Mouse (Mus musculus): ENCODE measurements around the gene Mapre1. TPM values are rescaled to one million over a fixed set of nuclear protein-coding genes. Genes with fewer than 3 reads are reported as not detected.
A peak's percentile ranks its signal among the peaks of the same experiment; 100 is the strongest.
"Not testable (repeated sequence)": the region's sequence is repeated elsewhere in the genome, so short reads cannot be mapped to it uniquely, and the experiment has no call there.

Mapre1 gene
- total RNA-seq (2021), result 100 to 1,000 TPM; 108 to 124 TPM

GRCm38 (mm10) chr2:153740500-153741436 is at the start of gene Mapre1:
Mapre1 (plus strand) TSS chr2:153741274.
- intact Hi-C loops (cut with DNase I), result no loop called here

DNA sequence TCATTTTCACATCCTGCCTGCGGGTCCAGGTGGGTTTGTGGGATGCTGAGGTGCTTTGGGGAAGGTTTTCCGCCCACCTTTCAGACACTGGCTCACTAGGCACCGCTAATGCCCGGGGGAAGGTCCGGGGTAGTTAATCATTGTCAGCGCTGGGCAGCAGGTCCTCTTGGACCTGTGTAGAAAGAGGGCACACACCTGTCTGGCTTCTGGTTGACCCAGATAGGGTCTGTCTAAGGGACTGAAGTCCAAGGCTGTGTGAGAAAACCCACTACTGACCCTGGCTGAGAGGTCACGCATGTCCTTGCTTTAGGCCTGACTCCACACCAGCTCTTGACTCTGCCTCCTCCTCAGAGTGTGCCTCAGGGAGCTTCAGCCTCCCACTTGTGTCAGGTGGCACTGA is 47.7 kb upstream of the Mapre1 start:
- intact Hi-C loops (cut with DNase I); DNase-seq: not testable (repeated sequence)

More at GRCm38 (mm10) chr2:153740500-153741436, at the start of gene Mapre1:
- peak; percentile 100 for DNase-seq

GRCm38 (mm10) chr2:153694462-153695085 is 46.5 kb upstream of the Mapre1 start:
- peak; percentile 34 to 60 for DNase-seq
- intact Hi-C loops (cut with DNase I), result no loop called here

GRCm38 (mm10) chr2:153696352-153696751 is 44.7 kb upstream of the Mapre1 start, which contains the start of gene Dnmt3c:
Dnmt3c (plus strand) TSS chr2:153696652.
- intact Hi-C loops (cut with DNase I), result no loop called here
- DNase-seq, result no peak

- intact Hi-C loops (cut with DNase I), result no loop called here
- no peak for DNase-seq
These were observed 37.7 kb upstream of the Mapre1 start for GRCm38 (mm10) chr2:153703389-153703788.

DNA sequence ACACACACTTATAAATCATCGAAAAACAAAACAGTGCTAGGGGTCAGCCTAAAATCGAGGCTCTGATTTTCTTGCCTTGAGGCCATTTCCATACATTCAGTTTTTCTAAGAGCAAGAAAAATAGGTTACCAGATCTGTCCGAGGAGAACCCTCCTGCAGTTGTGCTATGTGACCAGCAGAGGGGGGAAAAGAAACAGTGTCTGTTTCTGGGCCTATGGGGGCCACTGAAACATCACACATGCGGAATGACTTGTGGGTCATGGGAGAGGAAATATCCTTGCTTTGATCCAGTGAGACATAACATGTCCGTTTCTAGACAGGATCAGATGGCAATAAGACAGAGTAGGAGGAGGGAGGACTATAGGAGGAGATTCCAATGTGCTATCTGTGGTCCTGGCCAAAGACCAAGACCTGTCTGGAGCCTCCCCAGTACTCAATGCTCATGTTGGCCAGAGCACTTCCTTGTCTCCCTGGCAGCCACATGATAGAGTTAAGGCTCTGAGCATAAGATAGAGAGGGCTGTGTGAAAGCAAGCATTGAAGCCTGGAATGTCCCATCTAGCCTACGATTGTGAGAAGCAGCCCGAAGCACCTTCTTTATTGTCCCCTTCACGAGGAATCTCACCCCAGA is 30.3 kb upstream of the Mapre1 start:
- DNase-seq, result peak; percentile 53 to 61
- intact Hi-C loops (cut with DNase I), result loop anchor here (1.0 to 2.0 kb wide), 3 partner anchors 84 to 220 kb away; no protein-coding TSS in a partner anchor

- intact Hi-C loops (cut with DNase I), result no loop called here
- DNase-seq, result no peak
These were observed 28.4 kb upstream of the Mapre1 start for GRCm38 (mm10) chr2:153712646-153713091.

DNA sequence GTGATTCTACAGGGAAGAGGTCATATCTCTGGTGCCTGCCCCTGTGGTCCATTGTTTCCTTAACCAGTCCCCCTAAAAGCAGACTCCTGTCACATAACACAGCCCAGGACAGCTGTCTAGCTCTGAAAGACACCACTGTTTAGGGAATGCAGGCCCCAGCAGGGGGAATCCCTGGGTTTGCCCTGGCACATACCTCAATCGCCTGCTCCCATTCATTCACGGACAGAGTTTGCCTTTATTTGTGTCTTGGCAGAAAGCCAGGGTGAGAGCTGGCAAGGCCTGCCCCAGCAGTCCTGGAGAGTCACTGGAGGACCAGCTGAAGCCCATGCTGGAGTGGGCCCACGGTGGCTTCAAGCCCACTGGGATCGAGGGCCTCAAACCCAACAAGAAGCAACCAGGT is 27.8 kb upstream of the Mapre1 start:
- intact Hi-C loops (cut with DNase I), result no loop called here
- peak; percentile 68 to 74 for DNase-seq

DNA sequence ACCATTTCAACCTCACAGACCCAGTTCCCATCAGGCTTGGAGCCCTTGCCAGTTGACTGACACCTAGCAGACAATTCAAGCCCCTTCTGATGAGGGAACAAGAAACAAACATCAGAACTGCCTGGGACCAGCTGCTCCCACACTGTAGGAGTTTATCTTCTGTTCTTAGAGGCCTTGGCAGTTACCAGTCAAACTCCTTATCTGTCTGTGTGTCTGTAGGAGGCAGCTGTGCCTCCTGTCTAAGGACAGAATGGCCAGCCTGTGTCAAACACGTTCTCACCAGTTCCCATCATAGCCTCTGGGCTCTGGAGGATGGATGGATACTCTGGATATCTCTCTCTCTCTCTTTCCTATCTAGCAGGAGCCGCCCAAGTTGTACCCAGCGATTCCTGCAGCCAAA is 23.2 kb upstream of the Mapre1 start:
- DNase-seq; intact Hi-C loops (cut with DNase I): not testable (repeated sequence)

DNA sequence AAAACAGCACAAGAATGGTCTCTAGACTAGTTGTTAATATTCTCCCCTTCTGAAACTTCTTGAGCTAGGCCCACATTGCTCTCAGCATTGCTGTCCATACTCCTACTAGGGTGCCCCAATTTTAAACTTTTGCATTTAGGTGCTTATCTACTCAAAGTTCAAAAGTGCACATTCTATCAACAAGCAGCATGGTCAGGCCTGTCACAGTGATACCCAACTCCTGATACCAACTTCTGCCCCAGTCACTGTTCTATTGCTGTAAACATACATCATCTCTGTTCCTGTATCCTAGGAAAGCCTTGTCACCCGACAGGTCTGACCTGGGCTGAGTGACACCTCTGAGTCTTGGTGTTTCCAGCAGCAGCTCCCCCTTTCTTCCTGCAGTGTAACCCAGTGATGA is 18.0 kb upstream of the Mapre1 start:
- intact Hi-C loops (cut with DNase I), result no loop called here
- no peak for DNase-seq

DNA sequence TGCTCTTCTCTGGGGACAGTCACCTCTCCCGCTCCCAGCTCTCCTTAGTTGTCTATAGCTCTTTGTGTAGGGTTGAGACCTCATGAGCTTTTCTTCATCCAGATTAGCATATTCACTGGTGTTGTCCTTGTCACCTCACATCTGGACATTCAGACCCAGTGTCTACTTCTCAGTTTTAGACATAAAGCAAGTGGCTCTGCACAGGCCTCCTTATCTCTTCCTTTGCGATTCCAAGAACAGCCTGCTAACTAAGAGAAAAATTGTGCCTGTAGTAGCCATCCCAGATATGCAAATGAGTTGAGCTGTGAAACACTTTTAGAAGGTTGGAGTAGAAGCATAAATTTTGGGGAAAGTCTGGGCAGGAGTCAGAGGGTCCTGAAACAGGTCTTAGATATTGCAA is 16.6 kb upstream of the Mapre1 start:
- no peak for DNase-seq
- intact Hi-C loops (cut with DNase I), result no loop called here

DNA sequence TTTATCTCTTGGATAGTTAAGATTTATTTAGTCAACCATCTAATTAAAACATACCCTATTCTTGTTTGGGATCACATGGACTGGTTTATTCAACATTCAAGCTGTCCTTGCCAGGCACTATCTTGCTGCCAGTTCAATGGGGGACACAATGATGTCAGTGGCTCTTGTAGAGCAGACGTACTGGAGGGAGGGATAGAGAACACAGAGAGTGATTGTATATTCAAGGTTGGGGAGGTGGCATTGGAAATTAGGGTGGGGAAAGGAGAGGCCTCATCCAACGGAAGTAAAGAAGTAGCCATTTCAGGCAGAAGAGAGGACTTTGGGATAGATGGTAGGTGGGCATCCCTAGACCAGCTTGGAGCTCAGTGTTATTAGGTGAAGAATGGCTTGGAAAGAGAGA is 16.2 kb upstream of the Mapre1 start:
- intact Hi-C loops (cut with DNase I), result no loop called here
- DNase-seq, result no peak

DNA sequence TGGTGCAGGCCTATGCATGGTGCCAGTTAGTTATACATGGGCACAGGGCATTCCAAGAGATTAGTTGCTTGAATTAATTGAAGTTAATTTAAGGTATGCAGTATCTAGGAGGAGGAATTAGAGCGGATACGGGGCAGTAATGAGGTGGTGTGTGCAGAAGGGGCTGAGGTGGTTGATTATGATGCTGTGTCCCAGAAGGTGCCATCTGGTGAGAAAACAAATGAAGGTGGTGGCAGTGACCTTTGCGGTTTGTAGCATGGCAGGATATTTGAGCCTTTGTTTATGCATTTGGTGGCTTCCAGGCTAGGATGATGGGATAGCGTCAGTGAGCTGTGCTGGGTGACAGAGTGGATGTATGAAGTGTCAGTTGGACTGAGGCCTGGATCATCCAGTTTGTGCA is 15.8 kb upstream of the Mapre1 start:
- intact Hi-C loops (cut with DNase I), result no loop called here
- DNase-seq, result no peak

DNA sequence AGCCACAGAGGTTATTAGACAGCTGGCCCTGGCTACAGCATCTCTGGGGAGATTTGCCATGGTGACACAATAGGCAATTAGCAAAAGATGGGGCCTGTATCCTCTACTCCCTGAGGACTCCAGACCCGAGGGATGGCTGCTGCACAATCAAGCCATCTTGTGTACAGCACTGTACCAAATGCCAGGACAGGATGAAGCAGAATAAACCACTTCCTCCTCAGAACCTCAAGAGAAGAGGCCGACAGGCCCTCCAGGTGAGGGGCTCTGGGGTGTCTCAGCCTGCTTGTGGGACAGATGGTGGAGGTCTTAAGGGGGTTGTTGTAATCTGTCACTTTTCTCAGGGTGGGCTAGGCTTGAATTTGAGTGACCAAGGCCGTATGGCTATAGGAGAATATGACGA is 7.0 kb upstream of the Mapre1 start:
- intact Hi-C loops (cut with DNase I), result no loop called here
- no peak for DNase-seq

DNA sequence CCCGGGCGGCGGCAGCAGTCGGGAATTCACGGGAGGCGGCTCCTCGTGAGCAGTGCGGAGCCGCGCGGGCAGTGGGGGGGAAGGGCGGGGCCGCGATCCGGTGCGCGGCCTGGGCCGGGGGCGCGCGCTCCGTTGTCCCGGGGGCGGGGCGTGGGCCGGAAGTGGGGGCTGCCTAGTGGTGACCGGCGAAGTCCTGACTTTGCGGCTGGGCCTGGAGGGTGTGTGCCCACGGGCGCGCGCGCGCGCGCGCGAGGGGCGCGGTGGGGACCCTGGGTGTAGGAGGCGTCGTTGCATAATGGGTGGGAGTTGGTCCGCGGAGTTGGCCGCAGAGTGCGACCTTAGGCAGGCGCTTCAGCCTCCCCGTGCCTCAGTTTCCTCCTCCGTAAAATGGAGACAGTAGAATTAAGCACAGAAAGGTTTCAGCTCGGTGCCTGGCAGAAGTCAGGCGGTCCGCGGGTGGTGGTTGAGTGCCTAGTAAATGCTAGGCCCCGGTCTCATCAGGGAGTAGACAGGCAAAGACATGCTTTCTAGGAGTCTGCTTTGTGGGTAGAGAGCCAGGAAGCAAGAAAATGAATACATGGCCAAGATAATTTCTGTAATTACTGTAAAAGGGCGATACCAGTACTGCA is 477 bp downstream of the Mapre1 start:
- DNase-seq, result no peak
- intact Hi-C loops (cut with DNase I), result loop anchor here (2.0 kb wide), 1 partner anchor 37 kb away; the partner anchor contains the start of gene Efcab8

- no peak for DNase-seq
- intact Hi-C loops (cut with DNase I), result no loop called here
These were observed 6.9 kb downstream of the Mapre1 start for GRCm38 (mm10) chr2:153747994-153748393.

GRCm38 (mm10) chr2:153750363-153750762 is 9.3 kb downstream of the Mapre1 start:
- DNase-seq, result peak; percentile 19
- intact Hi-C loops (cut with DNase I), result no loop called here

GRCm38 (mm10) chr2:153762121-153762520 is 21.0 kb downstream of the Mapre1 start:
- intact Hi-C loops (cut with DNase I), result no loop called here
- no peak for DNase-seq

DNA sequence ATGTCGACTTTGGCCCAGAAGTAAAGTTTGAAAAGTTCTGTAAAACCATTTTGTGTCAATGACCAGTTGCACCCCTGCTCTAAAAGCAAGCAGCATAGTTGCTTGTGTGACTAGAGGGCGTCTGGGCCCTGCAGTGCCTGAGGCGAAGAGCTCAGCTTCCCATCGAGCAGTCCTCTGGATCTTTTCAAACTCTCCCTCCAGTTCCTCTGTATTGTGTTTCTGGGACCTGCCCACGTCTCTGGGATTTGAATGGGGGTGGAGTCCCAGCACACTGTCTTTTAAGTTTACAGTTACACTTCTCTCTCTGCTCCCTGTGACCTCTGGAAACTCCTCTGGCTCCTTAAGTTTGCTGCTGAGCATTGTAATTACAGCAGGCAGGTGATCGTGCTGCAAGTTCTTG is 26.4 kb downstream of the Mapre1 start:
- intact Hi-C loops (cut with DNase I), result no loop called here
- DNase-seq, result no peak

GRCm38 (mm10) chr2:153768881-153769280 is 27.8 kb downstream of the Mapre1 start:
- intact Hi-C loops (cut with DNase I), result no loop called here
- no peak for DNase-seq

DNA sequence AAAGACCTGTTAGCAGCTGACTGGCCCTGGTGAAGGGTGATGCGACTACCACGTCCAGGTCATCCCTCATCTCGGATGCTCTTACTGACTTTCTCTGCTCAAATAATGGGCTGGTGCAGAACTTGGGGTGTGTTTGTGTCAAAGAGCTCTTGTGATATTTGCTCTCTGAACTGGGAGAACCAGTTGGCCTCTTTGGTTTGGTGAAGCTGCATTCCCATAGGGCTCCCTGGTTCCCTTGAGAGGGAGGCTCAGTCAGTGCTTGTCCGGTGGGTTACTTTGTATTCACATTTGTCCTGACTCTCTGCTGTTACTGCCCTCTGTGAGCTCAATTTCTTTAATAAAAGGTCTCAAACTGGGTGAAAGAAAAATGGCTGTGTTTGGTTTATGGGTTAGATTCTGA is 31.9 kb downstream of the Mapre1 start:
- intact Hi-C loops (cut with DNase I), result no loop called here
- no peak for DNase-seq
